Mouse (Mus musculus) lung, postnatal 0 days (tissue): ENCODE data around the gene Aif1. TPM values are rescaled to one million over a fixed set of nuclear protein-coding genes. Genes with fewer than 3 reads are reported as not detected.

Source experiments
- ATAC-seq: fragments of 200-750 bp; cut with Nextera tagmentation; 2 replicates; pipeline ENCODE4 v1.8.0; 2017; ENCODE audit warnings: moderate library complexity
- DNase-seq: peaks from one replicate; pipeline ENCODE4 v3.0.0-alpha.2; 2016; ENCODE audit warnings: low spot score
- H3K27ac ChIP-seq: fragments of 300-500 bp; sonication (generic); 2 replicates; pipeline ENCODE4 v1.5.1; 2014; ENCODE audit warnings: antibody characterized with exemption, mild to moderate bottlenecking, low read length, mixed read lengths
- H3K27me3 ChIP-seq: fragments of 300-500 bp; sonication (generic); replicated peaks from 2 replicates; pipeline ENCODE4 v1.6.1; 2014; ENCODE audit warnings: low read length, mixed read lengths; ENCODE audit not compliant: insufficient read depth
- H3K36me3 ChIP-seq: fragments of 300-500 bp; sonication (generic); 2 replicates; pipeline ENCODE4 v1.6.1; 2014; ENCODE audit warnings: low read length, mixed read lengths; ENCODE audit not compliant: insufficient read depth
- H3K4me1 ChIP-seq: fragments of 300-500 bp; sonication (generic); 2 replicates; pipeline ENCODE4 v1.6.1; 2014; ENCODE audit warnings: antibody characterized with exemption, low read depth, low read length, mixed read lengths; ENCODE audit not compliant: insufficient read depth
- H3K4me2 ChIP-seq: fragments of 300-500 bp; sonication (generic); replicated peaks from 2 replicates; pipeline ENCODE4 v1.6.1; 2014; ENCODE audit warnings: low read depth, mild to moderate bottlenecking, low read length, moderate library complexity, mixed read lengths
- H3K4me3 ChIP-seq: fragments of 300-500 bp; sonication (generic); 2 replicates; pipeline ENCODE4 v1.5.1; 2014; ENCODE audit warnings: low read depth, low read length
- H3K9ac ChIP-seq: fragments of 300-500 bp; sonication (generic); replicated peaks from 2 replicates; pipeline ENCODE4 v1.6.1; 2014; ENCODE audit warnings: low read depth, mild to moderate bottlenecking
- H3K9me3 ChIP-seq: fragments of 300-500 bp; sonication (generic); 2 replicates; pipeline ENCODE4 v1.6.1; 2016; ENCODE audit warnings: low read length, mixed read lengths
- CTCF ChIP-seq: IDR thresholded peaks from 2 replicates; pipeline ENCODE4 v1.5.1; 2016; ENCODE audit warnings: antibody characterized with exemption, mild to moderate bottlenecking
- EP300 ChIP-seq: IDR thresholded peaks from 2 replicates; pipeline ENCODE4 v1.6.1; 2016; ENCODE audit warnings: antibody characterized with exemption, mild to moderate bottlenecking, control low read depth
- WGBS: fragments of 180-500 bp; shearing (Covaris S2); extraction: QIAGEN DNeasy Blood & Tissue Kit; methylation state at CpG from one replicate; pipeline ENCODE4 v1.1.7; 2014; 5-methylcytosine and 5-hydroxymethylcytosine counted together
- microRNA-seq: library from miRNA; unstranded; fragments of <30 nt; microRNA quantifications from one replicate; pipeline ENCODE4, GENCODE M21; 2016
- polyA plus RNA-seq: library from polyadenylated mRNA; unstranded; fragments of >200 nt; fragmentation: Nextera tagmentation; extraction: Ambion mirVana; gene quantifications from 2 replicates; pipeline ENCODE4 v1.2.1, GENCODE M21; 2015

Aif1 gene
- polyA plus RNA-seq, 1 experiment from 2014 or later = 10.3 TPM

- peak; percentile 60 for TF ChIP-seq CTCF
- no peak for TF ChIP-seq EP300
- Histone ChIP-seq H3K4me2 (peak within 1 kb of the TSS; percentile 93), H3K27me3 (no peaks in the 10 kb centered on the region), H3K4me1 (peaks cover 9% of the 10 kb centered on the region), H3K27ac (peak within 1 kb of the TSS; percentile 95), H3K9me3 (no peaks in the 10 kb centered on the region), H3K4me3 (peak within 1 kb of the TSS; percentile 84), H3K9ac (peak within 1 kb of the TSS; percentile 94), H3K36me3 (peaks cover 4% of the 10 kb centered on the region; the same call in 1 of the 2 replicates)
- peak; percentile 83 for DNase-seq
- under 1% methylated on average over 19 of the region's 19 CpGs for WGBS
- ATAC-seq = no peak; the same call in 1 of the 2 replicates
Observed at GRCm38 (mm10) chr17:35121871-35122303, 54.0 kb downstream of the Aif1 start, which contains the start of gene Csnk2b. Csnk2b (minus strand) TSS chr17:35122053.

GRCm38 (mm10) chr17:35121143-35121799 lies 54.6 kb downstream of the Aif1 start, which contains the start of gene Gpank1:
Gpank1 (plus strand) TSS chr17:35121455.
- DNase-seq (peak; percentile 100), ATAC-seq (peak; percentile 97)
- Histone ChIP-seq H3K27me3 (no peaks in the 10 kb centered on the region), H3K36me3 (peaks cover 4% of the 10 kb centered on the region; the same call in 1 of the 2 replicates), H3K4me2 (peak within 1 kb of the TSS; percentile 93), H3K27ac (peak within 1 kb of the TSS; percentile 95), H3K4me1 (peaks cover 8% of the 10 kb centered on the region), H3K9me3 (no peaks in the 10 kb centered on the region), H3K9ac (peak within 1 kb of the TSS; percentile 94), H3K4me3 (peak within 1 kb of the TSS; percentile 84)
- TF ChIP-seq CTCF (peak; percentile 13; the same call in 1 of the 2 replicates), EP300 (peak; percentile 64)
- under 1% methylated on average over 50 of the region's 50 CpGs for WGBS

Small RNAs within 50 kb of the gene (microRNA-seq; reads per million reads assigned to microRNA genes)
- gene Mir6973a (not detected), gene Mir6974 (not detected)

Other genes with a start within 250 kb of the Aif1 start
- gene Neu1, start 244.8 kb downstream of the Aif1 start, polyA plus RNA-seq = 31.9 and 34.2 TPM in 2 replicates
- 0.35 and 0.50 TPM in 2 replicates for gene Hspa1b, start 216.8 kb downstream of the Aif1 start, polyA plus RNA-seq
- not detected in 2 replicates for gene Gm20481, start 206.2 kb downstream of the Aif1 start, polyA plus RNA-seq
- gene Hspa1a, start 203.9 kb downstream of the Aif1 start, polyA plus RNA-seq = 8.2 and 11.9 TPM in 2 replicates
- 0.70 and 0.79 TPM in 2 replicates for gene Hspa1l, start 203.4 kb downstream of the Aif1 start, polyA plus RNA-seq
- 47.3 and 55.4 TPM in 2 replicates for gene Lsm2, start 194.2 kb downstream of the Aif1 start, polyA plus RNA-seq
- 24.6 and 24.7 TPM in 2 replicates for gene Vars, start 175.1 kb downstream of the Aif1 start, polyA plus RNA-seq
- gene Vwa7, start 159.5 kb downstream of the Aif1 start, polyA plus RNA-seq = 0.30 and 0.36 TPM in 2 replicates
- gene Sapcd1, start 148.1 kb downstream of the Aif1 start, polyA plus RNA-seq = 1.7 TPM in 2 replicates
- gene Msh5, start 129.3 kb downstream of the Aif1 start, polyA plus RNA-seq = 1.8 and 2.4 TPM in 2 replicates
- 343 and 355 TPM in 2 replicates for gene Clic1, start 126.1 kb downstream of the Aif1 start, polyA plus RNA-seq
- 238 and 247 TPM in 2 replicates for gene Ddah2, start 117.0 kb downstream of the Aif1 start, polyA plus RNA-seq
- gene Ly6g6c, start 110.7 kb downstream of the Aif1 start, polyA plus RNA-seq = 3.5 and 4.9 TPM in 2 replicates
- gene Mpig6b, start 109.9 kb downstream of the Aif1 start, polyA plus RNA-seq = 2.1 and 2.3 TPM in 2 replicates
- 2.8 and 3.1 TPM in 2 replicates for gene Ly6g6e, start 99.2 kb downstream of the Aif1 start, polyA plus RNA-seq
- gene Ly6g6d, start 98.0 kb downstream of the Aif1 start, polyA plus RNA-seq = 14.4 and 14.7 TPM in 2 replicates
- gene Ly6g6f, start 90.5 kb downstream of the Aif1 start, polyA plus RNA-seq = 0.71 and 0.74 TPM in 2 replicates
- gene Abhd16a, start 86.8 kb downstream of the Aif1 start, polyA plus RNA-seq = 104 and 111 TPM in 2 replicates
- gene Ly6g5c, start 67.8 kb downstream of the Aif1 start, polyA plus RNA-seq = not detected in 2 replicates
- 0.60 and 0.69 TPM in 2 replicates for gene Ly6g5b, start 60.6 kb downstream of the Aif1 start, polyA plus RNA-seq
- 16.0 and 18.5 TPM in 2 replicates for gene Gpank1, start 54.6 kb downstream of the Aif1 start, polyA plus RNA-seq
- gene Csnk2b, start 54.0 kb downstream of the Aif1 start, polyA plus RNA-seq = 203 and 207 TPM in 2 replicates
- gene D17H6S53E, start 49.7 kb downstream of the Aif1 start, polyA plus RNA-seq = 14.4 and 16.3 TPM in 2 replicates
- gene Apom, start 44.0 kb downstream of the Aif1 start, polyA plus RNA-seq = 0.19 and 0.27 TPM in 2 replicates
- 34.8 and 35.8 TPM in 2 replicates for gene Bag6, start 40.9 kb downstream of the Aif1 start, polyA plus RNA-seq
- gene Prrc2a, start 11.2 kb downstream of the Aif1 start, polyA plus RNA-seq = 74.1 and 86.0 TPM in 2 replicates
- 24.8 and 27.5 TPM in 2 replicates for gene Lst1, start 12.4 kb upstream of the Aif1 start, polyA plus RNA-seq
- gene Ltb, start 18.4 kb upstream of the Aif1 start, polyA plus RNA-seq = 2.3 and 3.0 TPM in 2 replicates
- gene Tnf, start 25.9 kb upstream of the Aif1 start, polyA plus RNA-seq = 0.95 and 3.7 TPM in 2 replicates
- gene Lta, start 29.3 kb upstream of the Aif1 start, polyA plus RNA-seq = 0.11 TPM in 1 of 2 replicates, not detected in the other
- 0.60 TPM in 1 of 2 replicates, not detected in the other for gene Gm16181, start 44.8 kb upstream of the Aif1 start, polyA plus RNA-seq
- gene Atp6v1g2, start 57.6 kb upstream of the Aif1 start, polyA plus RNA-seq = 4.7 and 6.1 TPM in 2 replicates
- 11.2 and 12.2 TPM in 2 replicates for gene Nfkbil1, start 59.7 kb upstream of the Aif1 start, polyA plus RNA-seq
- gene Ddx39b, start 65.7 kb upstream of the Aif1 start, polyA plus RNA-seq = 161 and 170 TPM in 2 replicates
- 530 and 579 TPM in 2 replicates for gene H2-D1, start 86.7 kb upstream of the Aif1 start, polyA plus RNA-seq
- 0.11 and 0.19 TPM in 2 replicates for gene H2-Q1, start 144.3 kb upstream of the Aif1 start, polyA plus RNA-seq
- 10.3 and 10.4 TPM in 2 replicates for gene H2-Q2, start 166.2 kb upstream of the Aif1 start, polyA plus RNA-seq
- gene H2-Q4, start 203.5 kb upstream of the Aif1 start, polyA plus RNA-seq = 8.1 and 8.9 TPM in 2 replicates
- gene H2-Q6, start 248.8 kb upstream of the Aif1 start, polyA plus RNA-seq = 0.74 and 0.86 TPM in 2 replicates